Mouse (Mus musculus) cerebellum, adult (tissue): Measurements from ENCODE around the gene Ptprn2.

Source experiments
- ATAC-seq: cut with Nextera tagmentation; 2 replicates; pipeline ENCODE4 v1.9.2; 2017; ENCODE audit warnings: mild to moderate bottlenecking, moderate library complexity, mixed read lengths; ENCODE audit not compliant: insufficient number of reproducible peaks, low FRiP score, low TSS enrichment

Gene Ptprn2

GRCm38 (mm10) chr12:117155307-117156220, 670.0 kb downstream of the Ptprn2 start:
- ATAC-seq, result no peak

GRCm38 (mm10) chr12:117156256-117156655, 670.7 kb downstream of the Ptprn2 start:
- ATAC-seq, result no peak

- ATAC-seq, result no peak
Observed at GRCm38 (mm10) chr12:117156786-117157185, 671.3 kb downstream of the Ptprn2 start.

- ATAC-seq, result no peak
Observed at GRCm38 (mm10) chr12:117157249-117157648, 671.7 kb downstream of the Ptprn2 start.

DNA sequence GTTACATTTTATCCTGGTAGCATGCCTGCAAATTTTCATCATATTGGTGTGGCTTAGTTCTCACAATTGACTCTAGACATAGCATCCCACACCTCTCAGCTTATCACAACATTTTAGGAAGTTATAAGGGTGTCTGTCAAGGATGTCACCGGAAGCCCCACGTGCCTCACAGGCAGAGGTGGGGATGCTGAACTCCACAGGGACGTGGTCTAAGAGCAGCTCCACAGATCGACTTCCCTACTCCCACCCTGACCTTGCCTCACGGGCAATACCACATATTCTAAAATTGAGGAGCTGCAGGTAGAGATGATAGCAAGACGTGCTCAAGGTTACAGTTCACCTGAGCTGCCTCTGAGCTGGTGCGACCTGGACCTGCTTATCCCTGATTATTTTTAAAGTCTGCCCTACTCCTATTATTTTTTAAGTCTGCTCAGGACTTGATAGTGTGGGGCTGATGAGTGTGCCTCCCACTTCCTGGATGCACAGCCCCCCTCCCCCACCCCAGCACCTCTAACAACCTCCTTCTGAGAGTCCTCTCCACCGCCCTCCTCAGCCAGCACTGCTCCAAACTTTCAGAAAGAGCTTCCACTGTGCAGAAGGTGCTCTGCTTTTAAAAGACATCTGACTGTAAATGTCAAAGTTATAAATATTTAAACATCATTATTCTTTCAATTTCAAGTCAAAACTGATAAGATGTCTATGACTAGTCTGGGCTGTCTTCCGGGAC, 672.3 kb downstream of the Ptprn2 start:
- ATAC-seq, result no peak

DNA sequence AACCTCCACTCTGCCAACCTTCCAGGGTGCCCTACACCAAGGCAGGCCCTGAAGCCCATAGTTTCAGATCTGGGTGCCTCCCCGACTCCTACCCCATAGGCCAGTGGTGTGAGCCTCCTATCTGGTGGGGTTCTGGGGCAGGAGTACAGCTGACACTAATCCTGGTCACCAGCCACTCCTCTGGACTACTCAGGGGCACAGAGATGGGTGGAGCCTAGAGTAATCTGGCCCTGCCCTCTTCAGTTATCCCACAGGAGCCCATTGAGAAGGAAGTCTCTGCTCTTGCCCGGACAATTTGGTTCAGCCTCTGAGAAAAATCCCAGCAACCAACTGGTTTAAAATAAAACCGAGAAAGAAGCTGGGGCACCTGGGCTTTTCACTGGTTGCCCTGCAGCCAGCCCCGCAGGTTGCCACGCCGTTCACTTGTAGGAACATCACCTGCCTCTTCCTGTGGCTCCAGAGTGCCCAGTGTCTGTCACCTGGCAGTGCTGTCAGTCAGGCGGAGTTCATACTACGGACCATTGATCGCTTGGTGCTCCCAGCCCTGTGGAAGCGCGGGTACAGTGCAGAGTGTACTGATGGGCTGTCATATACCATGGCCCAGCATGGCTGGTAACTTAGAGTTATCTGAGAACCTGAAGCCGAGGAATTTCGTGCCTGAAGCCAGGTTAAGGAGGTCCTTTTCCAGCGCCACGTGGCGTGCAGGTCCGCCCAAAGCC, 673.6 kb downstream of the Ptprn2 start:
- ATAC-seq, result no peak

- no peak for ATAC-seq
Observed at GRCm38 (mm10) chr12:117159669-117160210, 674.2 kb downstream of the Ptprn2 start.

DNA sequence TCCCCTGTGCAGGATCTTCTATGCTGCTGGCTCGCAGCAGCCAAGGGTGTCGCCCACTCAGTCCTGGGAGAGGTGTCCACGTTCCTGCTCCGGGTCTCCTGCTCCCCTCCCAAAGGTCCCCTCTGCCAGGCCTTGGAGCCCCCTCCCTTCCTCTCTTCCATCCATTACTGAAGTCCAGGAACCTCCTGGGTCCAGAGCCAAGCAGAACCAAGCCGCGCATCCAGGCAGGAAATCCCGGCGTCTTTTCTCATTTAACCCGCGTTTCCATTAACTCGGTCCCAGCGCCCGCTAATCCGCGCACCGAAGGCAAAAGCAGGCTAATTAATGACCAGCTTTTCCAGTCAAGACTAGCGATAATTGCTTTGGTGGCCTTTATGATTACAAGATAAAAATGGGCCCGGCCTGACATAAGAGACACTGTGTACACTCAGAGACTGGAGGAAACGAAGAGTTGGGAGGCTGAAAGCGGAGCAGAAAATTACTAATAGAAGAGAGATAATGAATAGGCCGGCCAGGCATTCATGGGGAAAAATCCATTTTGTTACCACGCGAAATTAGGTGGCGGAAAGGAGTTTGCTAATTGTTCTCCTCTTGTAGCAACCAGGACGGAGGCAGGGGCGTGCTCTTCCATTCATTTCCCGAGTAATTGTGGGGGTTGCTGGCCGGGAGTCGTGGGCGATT, 674.8 kb downstream of the Ptprn2 start:
- no peak for ATAC-seq

- no peak for ATAC-seq
Observed at GRCm38 (mm10) chr12:117162180-117162579, 676.7 kb downstream of the Ptprn2 start.

GRCm38 (mm10) chr12:117163789-117164188, 678.3 kb downstream of the Ptprn2 start:
- no peak for ATAC-seq

- no peak for ATAC-seq
Observed at GRCm38 (mm10) chr12:117166266-117166665, 680.7 kb downstream of the Ptprn2 start.

DNA sequence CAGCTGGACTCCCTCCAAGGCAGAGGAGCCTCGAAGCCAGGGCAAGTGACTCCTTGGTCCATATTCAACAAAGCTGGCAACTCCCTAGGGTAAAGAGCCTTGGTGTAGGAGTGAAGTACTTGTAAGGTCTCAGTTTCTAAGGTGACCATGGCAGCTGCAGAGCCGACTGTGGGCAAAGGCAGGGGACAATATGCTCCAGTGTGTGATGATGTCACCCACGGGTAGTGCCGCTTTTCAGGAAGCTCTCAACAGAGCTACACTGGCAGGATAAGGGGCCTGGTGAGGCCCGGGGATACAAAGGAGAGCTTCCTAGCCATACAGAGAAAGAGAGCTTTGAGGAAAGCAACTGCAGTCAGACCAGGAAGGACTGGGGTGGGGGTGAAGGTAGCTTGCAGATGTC, 684.1 kb downstream of the Ptprn2 start:
- no peak for ATAC-seq

GRCm38 (mm10) chr12:117172529-117172884, 687.0 kb downstream of the Ptprn2 start:
- ATAC-seq, result no peak

DNA sequence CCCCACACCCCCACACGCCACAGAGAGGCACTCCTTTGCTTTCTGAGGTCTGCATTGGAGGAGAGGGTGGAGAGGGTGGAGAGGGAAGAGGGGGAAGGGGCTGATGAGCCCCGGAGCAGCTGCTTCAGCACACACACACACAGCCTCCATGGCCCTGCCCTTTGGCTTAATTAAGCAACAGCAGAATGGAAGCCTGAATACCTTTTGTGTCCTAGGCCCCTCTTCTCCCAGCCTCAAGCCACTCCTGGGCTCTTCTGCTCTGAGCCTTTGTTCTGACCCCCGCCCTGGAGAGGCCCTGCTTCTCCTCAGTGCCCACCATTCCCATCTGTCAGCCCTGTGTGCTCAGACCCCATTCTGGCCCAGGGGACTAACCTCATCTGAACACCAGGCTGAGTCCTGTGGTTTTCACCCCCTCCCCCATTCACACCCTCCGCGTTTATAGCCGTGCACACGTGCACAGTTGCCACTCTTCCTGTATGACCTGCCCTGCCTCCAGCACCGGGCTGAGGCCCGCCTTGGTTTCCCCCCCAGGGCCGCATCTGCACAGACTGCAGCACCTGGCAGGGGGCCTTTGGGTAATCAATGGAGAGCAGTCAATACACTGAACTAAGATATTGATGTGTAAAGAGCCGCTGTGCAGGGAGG, 687.5 kb downstream of the Ptprn2 start:
- no peak for ATAC-seq

DNA sequence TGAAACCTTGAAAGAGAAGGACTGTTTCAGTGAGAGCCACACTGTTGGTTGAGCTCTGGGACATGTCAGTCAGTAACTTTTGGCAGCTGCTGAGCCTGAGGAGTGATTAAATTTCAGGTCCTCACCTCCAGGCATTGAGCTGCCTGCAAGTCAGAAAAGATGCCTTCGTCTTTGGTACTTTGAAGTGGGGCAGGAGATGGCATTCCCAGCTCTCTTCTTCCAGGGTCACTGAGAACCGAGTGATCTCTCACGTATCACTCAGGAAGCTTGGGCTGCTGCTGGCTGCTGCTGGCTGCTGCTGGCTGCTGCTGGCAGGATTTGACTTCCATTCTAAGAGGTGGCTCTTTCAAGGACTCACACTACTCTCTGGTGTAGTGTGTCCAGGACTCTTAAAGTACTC, 688.7 kb downstream of the Ptprn2 start:
- no peak for ATAC-seq

- ATAC-seq, result no peak
Observed at GRCm38 (mm10) chr12:117175072-117175681, 689.7 kb downstream of the Ptprn2 start.

DNA sequence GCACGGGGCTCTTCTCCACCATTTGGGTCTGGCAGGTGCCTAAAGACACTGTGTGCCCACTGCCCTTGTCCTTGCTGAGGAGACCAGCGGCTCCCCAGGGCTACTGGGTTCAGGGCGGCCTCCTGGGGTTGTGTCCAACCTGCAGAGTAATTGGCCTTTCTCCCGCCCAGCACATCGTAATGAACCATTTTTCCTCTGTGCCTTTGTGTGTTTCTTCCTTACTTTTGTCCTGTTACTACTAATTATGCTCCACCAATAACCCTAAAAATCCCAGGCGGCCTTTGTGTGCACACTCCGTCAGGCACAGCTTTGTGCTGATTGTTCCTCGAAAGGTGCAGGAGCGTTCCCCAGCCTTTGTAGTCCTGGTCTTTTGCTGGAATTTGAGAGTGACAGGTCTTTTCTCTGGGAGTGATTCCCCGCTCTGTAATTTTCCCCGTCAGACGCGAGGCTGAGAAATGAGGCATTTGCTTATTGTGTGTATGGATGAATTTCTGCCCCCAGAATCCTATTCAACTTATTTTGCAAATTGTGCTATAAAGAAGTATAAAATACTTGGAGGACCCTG, 690.8 kb downstream of the Ptprn2 start:
- no peak for ATAC-seq

GRCm38 (mm10) chr12:117187167-117187566, 701.6 kb downstream of the Ptprn2 start:
- ATAC-seq, result no peak

DNA sequence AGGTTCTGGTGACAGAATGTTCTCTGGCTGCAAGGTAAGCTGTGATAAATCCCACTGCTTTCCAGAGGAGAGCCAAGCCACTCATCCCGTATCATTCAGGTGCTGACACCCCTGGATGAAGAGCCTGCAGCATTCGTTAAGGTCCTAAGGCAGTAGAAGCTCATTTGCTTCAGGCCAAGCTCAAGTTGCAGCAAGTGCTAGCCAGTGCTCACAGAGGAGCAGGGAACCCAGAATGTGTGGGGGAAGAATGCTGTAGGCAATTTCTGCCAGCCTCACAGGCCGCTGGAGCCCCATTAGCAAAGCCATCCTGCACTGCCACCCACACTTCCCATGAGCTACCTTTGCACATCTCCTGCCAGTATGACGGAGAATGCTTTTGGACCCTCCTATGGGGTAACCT, 706.5 kb downstream of the Ptprn2 start:
- no peak for ATAC-seq
